Mouse (Mus musculus): ENCODE measurements around the gene Rapgef4.

DNA sequence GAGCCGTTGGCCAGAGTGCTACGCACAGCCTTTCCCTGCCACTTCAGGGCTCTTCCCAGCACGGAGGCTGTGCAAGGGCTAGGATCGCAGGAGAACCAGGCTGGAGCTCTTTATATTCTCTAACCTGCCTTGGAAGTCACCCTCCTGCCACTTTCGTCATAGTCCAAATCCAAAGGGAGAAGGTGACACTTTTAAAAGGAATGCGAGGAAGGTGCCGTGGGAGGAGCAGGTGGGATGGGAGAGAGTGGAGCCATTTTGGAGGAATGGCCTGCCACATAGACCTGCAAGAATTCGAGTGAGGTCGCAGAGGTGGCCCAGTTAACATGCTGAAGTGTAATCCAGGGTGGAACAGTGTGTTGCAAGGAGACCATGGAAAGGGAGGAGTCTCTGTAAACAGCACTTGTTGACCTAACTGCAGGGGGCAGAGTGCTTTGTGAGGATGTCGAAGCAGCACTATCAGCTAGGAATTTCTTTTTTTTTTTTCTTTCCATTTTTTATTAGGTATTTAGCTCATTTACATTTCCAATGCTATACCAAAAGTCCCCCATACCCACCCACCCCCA, 94.0 kb downstream of the Rapgef4 start:
- TF ChIP-seq POLR2A (IDR thresholded peaks at IDR 0.05; ENCODE audit: control insufficient read depth, low read depth, low read length) (no peak), CTCF (IDR thresholded peaks at IDR 0.05; ENCODE audit: control insufficient read depth, insufficient read depth, insufficient replicate concordance, low read depth, low read length) (no peak)
